Mouse (Mus musculus): ENCODE measurements around the gene Cyp4b1.
"Not testable (repeated sequence)": the region's sequence is repeated elsewhere in the genome, so short reads cannot be mapped to it uniquely, and the experiment has no call there.

Cyp4b1 gene

GRCm38 (mm10) chr4:115647580-115647979 is at the start of gene Cyp4b1:
Cyp4b1 (minus strand) TSS chr4:115647723.
- no peak for DNase-seq

GRCm38 (mm10) chr4:115686299-115686698 is 38.8 kb upstream of the Cyp4b1 start:
- DNase-seq, result no peak

GRCm38 (mm10) chr4:115659190-115659589 is 11.7 kb upstream of the Cyp4b1 start:
- no peak for DNase-seq

GRCm38 (mm10) chr4:115657867-115658249 is 10.3 kb upstream of the Cyp4b1 start:
- DNase-seq, result no peak

- DNase-seq, result peak; percentile 15 to 35
These were observed 9.8 kb upstream of the Cyp4b1 start for GRCm38 (mm10) chr4:115657104-115657866.

GRCm38 (mm10) chr4:115656535-115656922 is 9.0 kb upstream of the Cyp4b1 start:
- not testable (repeated sequence) for DNase-seq

GRCm38 (mm10) chr4:115655841-115656534 is 8.5 kb upstream of the Cyp4b1 start:
- DNase-seq, result not testable (repeated sequence)

GRCm38 (mm10) chr4:115650866-115651265 is 3.3 kb upstream of the Cyp4b1 start:
- DNase-seq, result no peak

GRCm38 (mm10) chr4:115649344-115649743 is 1.8 kb upstream of the Cyp4b1 start:
- no peak for DNase-seq

GRCm38 (mm10) chr4:115648752-115649151 is 1.2 kb upstream of the Cyp4b1 start:
- DNase-seq, result no peak

- no peak for DNase-seq
These were observed 2.2 kb downstream of the Cyp4b1 start for GRCm38 (mm10) chr4:115645371-115645770.

GRCm38 (mm10) chr4:115642967-115643754 is 4.4 kb downstream of the Cyp4b1 start:
- DNase-seq, result no peak

- DNase-seq, result not testable (repeated sequence)
These were observed 22.0 kb downstream of the Cyp4b1 start for GRCm38 (mm10) chr4:115625560-115625959.

GRCm38 (mm10) chr4:115614005-115614404 is 33.5 kb downstream of the Cyp4b1 start:
- DNase-seq, result no peak

- not testable (repeated sequence) for DNase-seq
These were observed 46.9 kb downstream of the Cyp4b1 start, which contains the start of gene Cyp4a32 for GRCm38 (mm10) chr4:115600611-115601010. Cyp4a32 (plus strand) TSS chr4:115600969.

GRCm38 (mm10) chr4:115596824-115597336 is 50.6 kb downstream of the Cyp4b1 start:
- no peak for DNase-seq

GRCm38 (mm10) chr4:115596357-115596756 is 51.2 kb downstream of the Cyp4b1 start:
- no peak for DNase-seq

GRCm38 (mm10) chr4:115583036-115583435 is 64.5 kb downstream of the Cyp4b1 start:
- no peak for DNase-seq

- DNase-seq, result no peak
These were observed 71.7 kb downstream of the Cyp4b1 start for GRCm38 (mm10) chr4:115575776-115576175.

- no peak for DNase-seq
These were observed 72.3 kb downstream of the Cyp4b1 start for GRCm38 (mm10) chr4:115575255-115575654.
